Mouse (Mus musculus): ENCODE data around the gene Sema4d. TPM values are rescaled to one million over a fixed set of nuclear protein-coding genes. Genes with fewer than 3 reads are reported as not detected.

The Sema4d gene
- total and polyA plus RNA-seq, 2 experiments from 2014 or later = 13.7 to 33.1 TPM

DNA sequence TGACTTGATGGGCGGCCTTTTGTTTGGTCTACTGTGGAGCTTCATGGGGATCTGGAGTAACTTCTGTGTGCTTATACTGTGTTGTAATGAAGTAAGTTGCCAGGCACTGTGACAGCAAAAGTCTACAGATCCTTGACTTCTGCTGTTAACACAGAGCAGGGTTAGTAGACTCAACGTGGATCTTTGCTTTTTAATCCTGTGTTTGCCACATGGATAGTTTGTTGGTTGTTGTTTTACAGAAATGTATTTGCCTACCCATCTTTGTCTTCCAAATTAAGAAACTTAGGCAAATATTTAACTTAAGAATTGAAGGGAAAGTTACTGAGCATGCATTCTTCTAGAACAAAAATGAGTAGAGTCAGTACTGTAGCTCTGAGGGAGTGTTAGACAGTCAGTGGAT is 130.0 kb downstream of the Sema4d start:
- Histone ChIP-seq H3K4me1 (ENCODE audit: insufficient read depth, low read length) (no peaks in the 10 kb centered on the region), H3K9me3 (ENCODE audit: low read length) (no peaks in the 10 kb centered on the region), H3K9ac (replicated peaks; ENCODE audit: low read length) (no peak overlapping the region), H3K27ac (no peak overlapping the region), H3K36me3 (ENCODE audit: insufficient read depth, low read length) (peaks cover 65% of the 10 kb centered on the region), H3K4me2 (ENCODE audit: low read depth, low read length) (no peak overlapping the region), H3K27me3 (ENCODE audit: insufficient read depth, low read length) (no peaks in the 10 kb centered on the region), H3K4me3 (ENCODE audit: low read length) (no peak overlapping the region)
- DNase-seq (ENCODE audit: low spot score) (no peak), ATAC-seq (no peak)
- 94% methylated on average over 2 of the region's 2 CpGs for WGBS
- no peak for TF ChIP-seq CTCF (IDR thresholded peaks at IDR 0.05; ENCODE audit: low read depth)

DNA sequence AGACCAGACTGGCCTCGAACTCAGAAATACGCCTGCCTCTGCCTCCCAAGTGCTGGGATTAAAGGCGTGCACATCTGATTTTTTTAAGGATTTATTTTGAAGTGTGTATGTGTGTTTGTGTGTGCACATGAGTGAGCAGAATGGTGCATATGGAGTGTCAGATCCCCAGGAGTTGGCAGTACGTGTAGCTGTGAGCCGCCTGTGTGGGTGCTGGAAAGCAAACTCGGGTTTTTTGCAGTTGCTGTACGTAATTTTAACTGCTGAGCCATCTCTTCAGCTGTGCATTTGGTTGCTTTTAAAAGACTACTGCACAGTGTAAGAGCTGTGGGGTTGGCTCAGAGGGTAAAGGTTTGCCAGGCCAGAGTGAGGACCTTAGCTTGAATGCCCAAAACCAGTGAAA is 134.0 kb downstream of the Sema4d start:
- no peak for DNase-seq (ENCODE audit: low spot score)
- Histone ChIP-seq H3K9me3 (ENCODE audit: low read length) (no peaks in the 10 kb centered on the region), H3K4me3 (ENCODE audit: low read length) (no peak overlapping the region), H3K36me3 (ENCODE audit: insufficient read depth, low read length) (peaks cover 69% of the 10 kb centered on the region), H3K4me2 (ENCODE audit: low read depth, low read length) (no peak overlapping the region), H3K9ac (replicated peaks; ENCODE audit: low read length) (no peak overlapping the region), H3K27me3 (ENCODE audit: insufficient read depth, low read length) (no peaks in the 10 kb centered on the region), H3K4me1 (ENCODE audit: insufficient read depth, low read length) (no peaks in the 10 kb centered on the region), H3K27ac (no peak overlapping the region)
- 96% methylated on average over 7 of the region's 7 CpGs for WGBS
- TF ChIP-seq CTCF (IDR thresholded peaks at IDR 0.05; ENCODE audit: low read depth) = no peak
- ATAC-seq = no peak

DNA sequence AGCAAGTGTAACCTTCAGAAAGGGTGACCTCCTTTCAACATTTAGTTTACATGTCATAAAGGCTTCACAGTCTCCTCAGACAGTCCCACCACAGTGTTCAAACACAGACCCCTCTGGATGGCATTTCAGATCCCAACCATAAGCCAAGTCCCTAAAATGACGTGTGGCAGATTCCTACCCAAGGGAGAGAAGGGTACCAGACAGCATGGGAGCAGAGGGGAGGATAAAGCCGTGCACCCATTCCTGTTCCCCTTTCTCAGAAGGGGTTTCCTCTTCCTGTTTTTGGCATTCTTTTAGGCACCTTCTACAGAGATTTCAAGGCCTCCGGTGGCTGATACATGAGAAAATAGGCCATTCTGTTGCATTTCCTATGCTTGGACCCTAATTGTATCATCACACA is 135.5 kb downstream of the Sema4d start:
- ATAC-seq (no peak), DNase-seq (ENCODE audit: low spot score) (no peak)
- 98% methylated on average over 3 of the region's 3 CpGs for WGBS
- H3K4me1 ChIP-seq (ENCODE audit: insufficient read depth, low read length) = no peaks in the 10 kb centered on the region
- no peak for TF ChIP-seq CTCF (IDR thresholded peaks at IDR 0.05; ENCODE audit: low read depth)
- H3K4me2 ChIP-seq (ENCODE audit: low read depth, low read length) = no peak overlapping the region
- H3K27ac ChIP-seq = no peak overlapping the region
- H3K27me3 ChIP-seq (ENCODE audit: insufficient read depth, low read length) = no peaks in the 10 kb centered on the region
- no peaks in the 10 kb centered on the region for H3K9me3 ChIP-seq (ENCODE audit: low read length)
- peaks cover 62% of the 10 kb centered on the region for H3K36me3 ChIP-seq (ENCODE audit: insufficient read depth, low read length)
- H3K9ac ChIP-seq (replicated peaks; ENCODE audit: low read length) = no peak overlapping the region
- no peak overlapping the region for H3K4me3 ChIP-seq (ENCODE audit: low read length)

DNA sequence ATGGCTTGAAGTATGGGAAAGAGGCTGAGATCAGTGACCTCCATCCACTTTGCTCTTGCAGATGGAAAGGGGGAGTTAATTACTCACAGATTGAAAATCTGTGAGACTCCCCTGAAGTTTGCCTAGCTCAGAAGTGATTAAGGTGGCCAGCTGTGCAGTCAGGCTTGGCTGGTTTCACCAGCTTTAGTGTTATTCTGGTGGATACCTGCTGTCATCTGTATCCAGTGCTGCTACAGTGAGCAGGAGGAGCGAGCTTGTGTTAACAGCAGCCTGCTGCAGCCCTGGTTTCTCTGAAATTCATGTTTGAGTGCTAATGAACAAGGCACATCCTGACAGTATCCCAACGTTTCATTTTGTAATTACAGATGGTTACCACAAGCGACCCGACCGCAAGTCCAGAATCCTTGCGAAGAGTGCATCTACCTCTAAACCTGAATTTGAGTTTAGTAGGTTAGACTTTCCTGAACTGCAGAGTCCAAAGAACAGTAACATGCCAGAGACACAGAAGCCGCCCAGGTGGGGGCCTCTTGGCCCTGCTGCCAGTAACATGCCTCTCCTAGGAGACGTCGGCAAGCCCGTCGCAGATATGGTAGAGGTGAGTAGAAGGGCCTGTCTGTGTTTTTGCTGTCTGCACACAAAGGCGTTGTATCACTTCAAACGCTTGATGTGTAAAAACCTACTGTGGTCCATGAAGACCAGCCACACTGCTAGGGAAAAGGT is 136.9 kb downstream of the Sema4d start:
- no peaks in the 10 kb centered on the region for H3K27me3 ChIP-seq (ENCODE audit: insufficient read depth, low read length)
- peaks cover 49% of the 10 kb centered on the region for H3K36me3 ChIP-seq (ENCODE audit: insufficient read depth, low read length)
- H3K9ac ChIP-seq (replicated peaks; ENCODE audit: low read length) = no peak overlapping the region
- H3K4me1 ChIP-seq (ENCODE audit: insufficient read depth, low read length) = no peaks in the 10 kb centered on the region
- TF ChIP-seq CTCF (IDR thresholded peaks at IDR 0.05; ENCODE audit: low read depth) = no peak
- no peaks in the 10 kb centered on the region for H3K9me3 ChIP-seq (ENCODE audit: low read length)
- 95% methylated on average over 13 of the region's 13 CpGs for WGBS
- H3K27ac ChIP-seq = no peak overlapping the region
- ATAC-seq (no peak), DNase-seq (ENCODE audit: low spot score) (no peak)
- no peak overlapping the region for H3K4me3 ChIP-seq (ENCODE audit: low read length)
- no peak overlapping the region for H3K4me2 ChIP-seq (ENCODE audit: low read depth, low read length)

DNA sequence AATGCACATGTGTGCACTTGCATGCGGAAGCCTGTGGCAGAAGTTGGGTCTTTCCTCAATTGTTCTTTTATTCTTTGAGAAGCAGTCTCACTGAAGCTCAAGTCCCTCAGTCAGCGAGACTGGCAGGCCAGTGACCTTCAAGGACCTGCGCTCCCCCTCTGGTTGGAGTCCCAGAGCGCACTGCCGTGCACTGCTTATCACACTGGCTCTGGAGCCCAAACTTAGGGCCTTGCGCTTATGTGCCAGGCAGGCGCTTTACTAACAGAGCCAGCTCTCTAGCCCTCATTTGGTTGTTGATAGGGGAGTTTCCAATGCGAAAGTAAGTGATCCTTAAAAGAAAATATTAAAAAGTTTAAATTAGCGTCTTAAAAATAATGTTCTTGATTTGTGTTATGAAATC is 139.6 kb downstream of the Sema4d start:
- no peak overlapping the region for H3K9ac ChIP-seq (replicated peaks; ENCODE audit: low read length)
- H3K27me3 ChIP-seq (ENCODE audit: insufficient read depth, low read length) = no peaks in the 10 kb centered on the region
- H3K4me3 ChIP-seq (ENCODE audit: low read length) = no peak overlapping the region
- DNase-seq (ENCODE audit: low spot score) (no peak), ATAC-seq (no peak)
- WGBS = 92% methylated on average over 9 of the region's 9 CpGs
- TF ChIP-seq CTCF (IDR thresholded peaks at IDR 0.05; ENCODE audit: low read depth) = no peak
- no peak overlapping the region for H3K4me2 ChIP-seq (ENCODE audit: low read depth, low read length)
- H3K27ac ChIP-seq = no peak overlapping the region
- no peaks in the 10 kb centered on the region for H3K9me3 ChIP-seq (ENCODE audit: low read length)
- H3K4me1 ChIP-seq (ENCODE audit: insufficient read depth, low read length) = no peaks in the 10 kb centered on the region
- H3K36me3 ChIP-seq (ENCODE audit: insufficient read depth, low read length) = peaks cover 30% of the 10 kb centered on the region

- no peak for ATAC-seq
- Histone ChIP-seq H3K4me1 (ENCODE audit: insufficient read depth, low read length) (no peaks in the 10 kb centered on the region), H3K4me3 (ENCODE audit: low read length) (no peak overlapping the region), H3K4me2 (ENCODE audit: low read depth, low read length) (no peak overlapping the region), H3K36me3 (ENCODE audit: insufficient read depth, low read length) (peaks cover 26% of the 10 kb centered on the region), H3K27ac (no peak overlapping the region), H3K9ac (replicated peaks; ENCODE audit: low read length) (no peak overlapping the region), H3K27me3 (ENCODE audit: insufficient read depth, low read length) (no peaks in the 10 kb centered on the region), H3K9me3 (ENCODE audit: low read length) (no peaks in the 10 kb centered on the region)
- no peak for DNase-seq (ENCODE audit: low spot score)
- WGBS = 97% methylated on average over 6 of the region's 6 CpGs
- TF ChIP-seq CTCF (IDR thresholded peaks at IDR 0.05; ENCODE audit: low read depth) = no peak
Observed at GRCm38 (mm10) chr13:51653159-51653558, 140.4 kb downstream of the Sema4d start.

GRCm38 (mm10) chr13:51651408-51652064 is 142.0 kb downstream of the Sema4d start, which contains the start of gene Secisbp2:
TSS of gene Secisbp2 (plus strand) at chr13:51651697.
- under 1% methylated on average over 68 of the region's 69 CpGs for WGBS
- H3K9me3 ChIP-seq (ENCODE audit: low read length) = no peaks in the 10 kb centered on the region
- peak within 1 kb of the TSS; percentile 71 for H3K9ac ChIP-seq (replicated peaks; ENCODE audit: low read length)
- no peaks in the 10 kb centered on the region for H3K4me1 ChIP-seq (ENCODE audit: insufficient read depth, low read length)
- H3K4me3 ChIP-seq (ENCODE audit: low read length) = peak within 1 kb of the TSS; percentile 58
- peak; percentile 98 for ATAC-seq
- peak; percentile 98 for DNase-seq (ENCODE audit: low spot score)
- H3K36me3 ChIP-seq (ENCODE audit: insufficient read depth, low read length) = peaks cover 14% of the 10 kb centered on the region
- H3K27me3 ChIP-seq (ENCODE audit: insufficient read depth, low read length) = no peaks in the 10 kb centered on the region
- TF ChIP-seq CTCF (IDR thresholded peaks at IDR 0.05; ENCODE audit: low read depth) = peak; percentile 87
- H3K27ac ChIP-seq = peak within 1 kb of the TSS; percentile 88
- peak within 1 kb of the TSS; percentile 73 for H3K4me2 ChIP-seq (ENCODE audit: low read depth, low read length)

Measured in hindbrain, postnatal 0 days (tissue).